Mouse (Mus musculus) layer of hippocampus, postnatal 25 days (tissue): Measurements from ENCODE around the gene Tdrd3. TPM values are rescaled to one million over a fixed set of nuclear protein-coding genes. Genes with fewer than 3 reads are reported as not detected.

Experiments
- DNase-seq, 2 experiments: peaks; one replicate each; pipeline ENCODE4 v3.0.0; 2022; ENCODE audit warnings: mixed read lengths in 2 of 2, low spot score in 1 of 2; ENCODE audit errors: extremely low spot score in 1 of 2
- total RNA-seq, 2 experiments: library from RNA; stranded (reverse); gene quantifications; 2 replicates each; pipeline ENCODE4 v1.2.3; 2021

The Tdrd3 gene
- total RNA-seq, 2 experiments from 2014 or later = 25.8 to 28.1 TPM

- DNase-seq = no peak
Measured at GRCm38 (mm10) chr14:87563841-87564240, 147.4 kb downstream of the Tdrd3 start.

GRCm38 (mm10) chr14:87566211-87566610 is 149.8 kb downstream of the Tdrd3 start:
- peak in 1 of 2 experiments; percentile 50 for DNase-seq

GRCm38 (mm10) chr14:87567034-87567461 is 150.6 kb downstream of the Tdrd3 start:
- no peak for DNase-seq

GRCm38 (mm10) chr14:87567626-87568446 is 151.4 kb downstream of the Tdrd3 start:
- DNase-seq = peak; percentile 20 to 26

DNA sequence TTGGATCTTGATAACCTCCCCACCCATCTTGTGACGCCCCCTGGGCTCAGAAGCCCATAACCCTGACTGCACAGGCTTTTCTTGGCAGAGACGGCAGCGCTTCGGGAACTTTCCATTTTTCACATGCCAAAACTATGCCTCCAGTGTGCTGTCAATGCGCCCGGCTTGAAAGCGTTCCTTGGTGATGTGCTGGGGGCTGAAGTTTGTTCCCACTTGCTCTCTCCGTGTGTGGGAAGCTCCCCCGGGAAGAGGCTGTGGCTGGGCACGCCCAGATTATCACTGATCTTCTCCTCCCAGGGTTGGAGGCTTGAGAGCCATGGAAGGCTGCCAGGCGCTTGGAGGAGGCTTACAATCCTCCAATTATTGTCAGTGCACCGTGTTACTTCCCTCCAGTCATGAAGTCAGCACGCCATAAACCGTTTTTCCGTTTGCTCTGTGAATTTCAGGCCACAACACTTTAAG is 152.0 kb downstream of the Tdrd3 start:
- peak; percentile 46 to 51 for DNase-seq

GRCm38 (mm10) chr14:87569471-87569870 is 153.0 kb downstream of the Tdrd3 start:
- DNase-seq = no peak

GRCm38 (mm10) chr14:87572453-87572852 is 156.0 kb downstream of the Tdrd3 start:
- DNase-seq = no peak

DNA sequence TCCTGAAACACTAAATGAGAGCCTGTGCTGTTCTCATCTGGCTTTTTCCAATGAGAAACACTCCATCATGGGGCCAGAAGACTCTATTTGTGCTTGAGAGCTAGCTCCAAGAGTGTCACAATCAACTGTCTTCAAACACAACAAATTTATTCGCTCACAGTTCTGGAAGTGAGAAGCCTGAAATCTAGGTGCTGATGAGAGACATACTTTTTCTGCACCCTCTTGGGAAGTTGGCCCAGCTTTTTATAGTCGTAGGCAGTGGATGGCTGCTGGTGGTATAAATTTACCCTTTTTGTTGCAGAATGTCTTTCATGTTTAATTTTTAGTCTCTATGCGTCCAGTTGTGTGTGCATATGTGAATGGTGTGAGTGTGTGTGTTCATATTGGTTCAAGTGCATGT is 166.2 kb downstream of the Tdrd3 start:
- no peak for DNase-seq
